Mouse (Mus musculus): ENCODE results near the gene Tmem97.
A peak's percentile ranks its signal among the peaks of the same experiment; 100 is the strongest.

The Tmem97 gene

DNA sequence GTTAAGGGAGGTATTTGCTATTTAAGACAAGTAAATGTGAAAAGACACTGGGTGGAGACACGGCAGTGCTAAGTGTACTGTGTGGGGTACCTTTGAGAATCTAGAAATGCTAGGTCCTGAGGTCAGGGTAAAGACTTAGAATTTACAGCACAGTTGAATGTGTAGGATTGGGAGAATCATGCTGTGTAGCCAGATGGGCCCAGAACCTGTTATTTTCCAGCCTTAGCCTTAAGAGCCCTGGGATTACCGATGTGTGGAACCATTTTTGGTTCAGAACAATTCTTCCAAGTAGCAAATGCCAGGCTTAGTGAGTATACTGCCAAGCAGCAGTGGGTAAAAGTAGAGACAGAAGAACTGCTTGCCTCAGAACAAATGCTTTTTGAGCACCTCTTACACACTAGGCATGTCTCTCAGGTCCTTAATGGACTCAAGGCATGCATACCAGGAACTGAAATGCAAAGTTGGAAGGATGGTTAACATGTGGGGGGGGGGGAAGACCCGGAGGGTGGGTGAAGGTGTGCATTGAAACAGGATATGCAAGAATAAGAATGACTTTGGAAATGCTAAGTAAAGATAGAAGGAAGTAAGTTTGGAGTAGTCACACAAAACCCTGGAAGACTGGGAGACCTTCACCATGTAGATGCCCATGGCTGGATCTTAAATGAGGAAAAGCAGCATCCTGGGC, 37.3 kb downstream of the Tmem97 start:
- no peak for DNase-seq (ENCODE audit: low spot score in 2 of 2)

DNA sequence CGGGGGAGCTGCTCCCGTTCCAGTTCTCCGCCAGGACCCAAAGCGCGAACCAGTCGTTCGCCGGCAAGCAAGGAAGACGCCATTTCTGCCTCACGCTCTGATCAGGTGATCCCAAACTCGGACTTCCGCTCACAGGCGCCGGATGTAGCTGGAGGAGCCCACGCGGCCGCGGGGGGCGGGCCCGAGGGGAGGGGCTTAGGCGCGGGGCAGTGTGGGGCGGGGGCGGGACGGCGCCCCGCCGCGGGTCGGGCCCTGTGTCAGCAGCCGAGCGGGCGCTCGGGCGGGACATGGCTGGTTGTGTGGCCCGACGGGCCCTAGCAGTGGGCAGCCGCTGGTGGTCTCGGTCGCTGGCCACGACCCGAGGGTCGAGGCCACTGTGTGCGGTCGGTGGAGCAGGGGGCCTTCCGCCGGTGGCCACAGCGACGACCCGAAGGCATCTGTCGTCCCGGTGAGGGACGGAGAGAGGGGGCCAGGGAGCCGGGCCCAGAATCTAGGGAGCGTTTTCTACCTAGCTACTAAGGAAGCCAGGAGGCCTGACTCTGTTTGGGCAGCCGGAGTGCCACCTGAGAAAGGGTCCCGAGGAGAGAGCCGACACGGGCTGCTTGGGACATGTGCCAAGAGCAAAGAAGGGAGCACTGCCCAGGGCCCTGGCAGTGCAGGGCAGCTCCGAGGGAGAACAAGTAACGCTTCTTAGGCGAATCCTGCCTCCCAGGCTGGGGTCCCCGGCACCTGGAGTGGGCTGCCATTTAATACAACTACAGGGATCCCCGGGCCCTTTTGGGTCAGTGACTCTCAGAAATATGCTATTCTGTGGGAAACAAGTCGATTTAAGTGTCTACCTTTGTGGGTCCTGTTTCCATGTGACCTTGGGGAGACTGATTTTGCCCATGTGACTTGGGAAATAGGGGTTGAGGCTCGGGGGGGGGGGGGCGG, 38.3 kb downstream of the Tmem97 start, which contains the start of the genes Tmem199 and Poldip2:
TSS of gene Tmem199 (minus strand) at position 148 of the 933 bp plus-strand sequence.
TSS of gene Poldip2 (plus strand) at position 169 of the 933 bp plus-strand sequence.
- peak; percentile 87 to 91 for DNase-seq (ENCODE audit: low spot score in 2 of 2)

DNA sequence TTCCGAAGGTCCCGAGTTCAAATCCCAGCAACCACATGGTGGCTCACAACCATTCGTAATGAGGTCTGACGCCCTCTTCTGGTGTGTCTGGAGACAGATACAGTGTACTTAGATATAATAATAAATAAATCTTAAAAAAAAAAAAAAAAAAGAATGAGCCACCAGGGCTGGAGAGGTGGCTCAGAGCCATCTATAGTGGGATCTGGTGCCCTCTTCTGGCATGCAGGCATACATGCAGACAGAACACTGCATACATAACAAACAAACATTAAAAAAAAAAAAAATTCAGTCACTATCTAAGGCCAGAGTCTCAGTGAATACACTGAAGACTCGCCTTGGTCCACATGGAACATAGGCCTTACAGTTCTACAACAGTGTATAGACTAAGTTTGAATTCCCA, 41.4 kb downstream of the Tmem97 start:
- DNase-seq (ENCODE audit: low spot score in 2 of 2): no peak

DNA sequence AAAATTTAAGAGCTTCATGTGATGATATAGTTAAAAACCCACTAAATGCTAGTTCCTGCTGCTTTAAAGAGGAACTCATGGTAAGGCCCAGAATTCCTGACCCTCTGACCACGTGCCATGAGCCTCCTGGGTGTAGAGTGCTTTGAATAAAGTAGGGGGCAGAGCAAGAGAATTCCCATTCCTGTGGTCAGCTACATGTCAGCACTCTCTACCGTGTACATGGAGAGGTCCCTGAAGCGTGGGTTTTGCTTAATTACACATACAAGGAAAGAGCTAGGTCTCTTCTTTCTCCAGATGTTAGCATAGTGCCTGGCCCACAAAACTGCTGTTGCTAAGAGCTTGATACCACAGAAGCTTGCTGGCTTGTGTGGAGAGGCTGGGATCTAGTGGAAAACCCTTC, 45.1 kb downstream of the Tmem97 start:
- DNase-seq (ENCODE audit: low spot score in 2 of 2): no peak

DNA sequence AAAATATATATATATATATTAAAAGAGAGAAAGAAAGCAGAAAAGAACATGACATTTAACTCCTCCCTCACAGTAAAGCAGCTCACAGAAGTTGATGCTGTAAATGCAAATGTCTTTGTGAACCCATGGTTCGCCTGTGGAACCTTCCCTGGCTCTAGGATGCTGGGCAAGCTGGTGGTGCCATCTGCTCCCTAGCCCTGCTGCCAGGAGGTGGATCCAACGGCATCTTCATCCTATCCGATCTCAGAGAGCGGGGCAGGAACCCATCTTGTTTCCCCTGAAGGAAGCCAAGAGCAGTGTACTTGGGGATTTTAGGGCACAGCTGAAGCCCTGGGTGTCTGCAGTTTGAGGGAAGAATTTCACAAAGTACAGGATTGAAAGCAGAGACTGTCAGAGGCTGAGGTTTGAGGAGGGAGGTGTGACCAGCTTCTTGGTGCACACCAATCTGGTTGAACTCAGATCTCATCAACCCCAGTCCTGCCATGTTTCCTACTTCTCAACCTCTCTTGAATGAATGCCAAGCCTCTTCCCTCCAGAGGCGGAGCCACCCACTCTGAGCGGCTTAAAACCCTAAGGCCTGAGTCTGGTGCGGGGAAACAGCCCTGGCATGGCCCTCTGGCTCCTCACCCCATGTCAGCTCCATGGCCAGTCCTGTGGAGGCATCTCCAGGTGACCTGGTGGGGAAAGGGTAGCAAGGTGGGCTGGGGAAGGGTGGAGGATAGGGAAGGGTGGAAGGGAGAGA, 47.5 kb downstream of the Tmem97 start, which contains the start of gene Sebox:
TSS of gene Sebox (plus strand) at position 539 of the 742 bp plus-strand sequence.
- no peak for DNase-seq (ENCODE audit: low spot score in 2 of 2)

DNA sequence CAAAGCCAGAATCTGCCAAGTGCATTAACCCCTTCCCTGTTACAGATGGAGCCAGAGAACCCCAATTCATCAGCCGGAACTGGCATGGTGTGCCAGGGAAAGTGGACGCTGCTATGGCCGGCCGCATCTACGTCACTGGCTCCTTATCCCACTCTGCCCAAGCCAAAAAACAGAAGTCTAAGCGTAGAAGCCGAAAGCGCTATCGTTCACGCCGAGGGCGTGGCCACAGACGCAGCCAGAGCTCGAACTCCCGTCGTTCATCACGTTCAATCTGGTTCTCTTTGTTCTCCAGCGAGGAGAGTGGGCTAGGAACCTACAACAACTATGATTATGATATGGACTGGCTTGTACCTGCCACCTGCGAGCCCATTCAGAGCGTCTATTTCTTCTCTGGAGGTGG, 49.0 kb downstream of the Tmem97 start:
- no peak for DNase-seq (ENCODE audit: low spot score in 2 of 2)

GRCm38 (mm10) chr11:78500623-78501202, 49.9 kb downstream of the Tmem97 start:
- DNase-seq (ENCODE audit: low spot score in 2 of 2): no peak

DNA sequence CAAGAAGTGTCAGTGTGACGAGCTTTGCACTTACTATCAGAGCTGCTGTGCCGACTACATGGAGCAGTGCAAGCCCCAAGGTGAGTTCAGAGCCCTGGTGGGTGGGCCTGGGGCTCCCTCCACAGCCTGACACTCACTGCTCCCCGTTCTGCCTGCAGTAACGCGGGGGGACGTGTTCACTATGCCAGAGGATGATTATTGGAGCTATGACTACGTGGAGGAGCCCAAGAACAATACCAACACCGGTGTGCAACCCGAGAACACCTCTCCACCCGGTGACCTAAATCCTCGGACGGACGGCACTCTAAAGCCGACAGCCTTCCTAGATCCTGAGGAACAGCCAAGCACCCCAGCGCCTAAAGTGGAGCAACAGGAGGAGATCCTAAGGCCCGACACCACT, 51.0 kb downstream of the Tmem97 start:
- no peak for DNase-seq (ENCODE audit: low spot score in 2 of 2)

DNA sequence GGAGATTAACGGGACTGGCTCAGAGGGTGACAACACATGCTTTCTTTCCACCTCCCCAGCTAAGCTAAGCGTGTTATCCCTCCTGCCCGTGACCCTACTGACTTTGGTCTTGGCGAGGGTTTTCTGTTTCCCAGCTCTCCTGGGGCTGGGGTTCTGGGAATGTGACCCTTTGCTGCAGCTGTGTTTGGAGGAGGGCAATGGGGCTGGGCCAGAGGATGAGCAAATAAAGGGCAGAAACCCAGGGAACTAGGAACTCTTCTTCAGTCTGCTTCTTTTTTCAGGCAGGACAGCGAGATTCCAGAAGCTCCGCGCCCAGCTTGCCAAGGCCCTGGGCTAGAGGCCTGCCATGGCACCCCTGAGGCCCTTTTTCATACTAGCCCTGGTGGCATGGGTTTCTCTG, 51.6 kb downstream of the Tmem97 start, which contains the start of gene Vtn:
TSS of gene Vtn (plus strand) at position 88 of the 400 bp plus-strand sequence.
- DNase-seq (ENCODE audit: low spot score in 2 of 2): no peak

- DNase-seq (ENCODE audit: low spot score in 2 of 2): peak; percentile 95 to 96
Measured at GRCm38 (mm10) chr11:78497544-78498522, 52.7 kb downstream of the Tmem97 start, which contains the start of gene Sarm1. Sarm1 (minus strand) TSS chr11:78497754.

DNA sequence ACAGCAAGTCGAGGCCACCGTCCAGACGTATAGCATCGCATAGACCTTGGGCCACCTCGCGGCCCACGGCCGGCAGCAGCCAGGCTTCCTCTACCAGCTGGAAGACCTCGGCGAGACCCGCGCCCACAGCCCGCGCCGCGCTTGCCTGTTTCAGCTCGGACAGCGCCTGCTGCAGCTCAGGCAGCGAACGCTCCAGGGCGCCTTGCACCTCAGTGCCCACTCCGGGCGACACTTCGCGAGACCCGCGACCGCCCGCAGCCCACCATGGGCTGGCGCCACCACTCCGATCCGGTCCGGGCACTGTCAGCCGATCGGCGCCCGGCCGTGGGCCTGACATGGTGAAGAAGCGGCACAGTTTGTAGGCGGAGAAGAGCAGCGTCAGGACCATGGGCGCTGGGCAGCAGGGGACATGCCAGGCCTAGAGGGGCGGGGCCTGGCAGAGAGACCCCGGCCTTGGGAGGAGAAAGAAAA, 53.5 kb downstream of the Tmem97 start:
- peak in 1 of 2 experiments; percentile 13 for DNase-seq (ENCODE audit: low spot score in 2 of 2)

DNA sequence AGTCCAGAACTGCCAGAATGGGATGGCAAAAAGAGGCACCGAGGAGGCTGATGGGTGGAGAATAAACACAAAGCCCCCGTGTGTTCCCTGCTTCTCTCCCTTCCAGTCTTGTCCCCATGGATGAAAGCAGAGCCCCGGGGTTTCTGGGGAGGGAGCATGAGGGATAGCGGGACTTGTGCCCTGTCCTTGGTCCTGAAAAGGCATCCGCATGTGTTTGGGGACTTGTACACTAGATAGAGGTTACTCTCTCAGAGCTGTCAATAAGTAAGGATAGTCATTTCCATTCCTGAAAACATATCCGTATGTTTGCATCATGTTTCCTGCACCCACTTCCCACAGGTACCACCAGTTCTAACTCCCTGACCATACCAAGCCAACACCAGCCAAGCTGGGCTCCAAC, 54.7 kb downstream of the Tmem97 start:
- DNase-seq (ENCODE audit: low spot score in 2 of 2): no peak

Measured in spleen, postnatal 36 days (tissue).